Mouse (Mus musculus) midbrain, embryonic 14.5 days (tissue): ENCODE data around the gene St13. TPM values are rescaled to one million over a fixed set of nuclear protein-coding genes. Genes with fewer than 3 reads are reported as not detected.

Experiments
- ATAC-seq: fragments of 200-750 bp; cut with Nextera tagmentation; 2 replicates; pipeline ENCODE4 v1.8.0; 2017; ENCODE audit warnings: moderate number of reproducible peaks, moderate library complexity; ENCODE audit not compliant: low FRiP score, low TSS enrichment
- DNase-seq: peaks from one replicate; pipeline ENCODE4 v3.0.0-alpha.2; 2015
- H3K27ac ChIP-seq: fragments of 300-500 bp; sonication (generic); replicated peaks from 2 replicates; pipeline ENCODE4 v1.5.1; 2014; ENCODE audit warnings: mild to moderate bottlenecking, low read depth, low read length, moderate library complexity
- H3K27me3 ChIP-seq: fragments of 300-500 bp; sonication (generic); 2 replicates; pipeline ENCODE4 v1.6.1; 2014; ENCODE audit warnings: low read length, control low read depth, mixed read lengths; ENCODE audit not compliant: control insufficient read depth, insufficient read depth
- H3K36me3 ChIP-seq: fragments of 300-500 bp; sonication (generic); 2 replicates; pipeline ENCODE4 v1.6.1; 2014; ENCODE audit warnings: low read length, control low read depth; ENCODE audit not compliant: control insufficient read depth, insufficient read depth
- H3K4me1 ChIP-seq: fragments of 300-500 bp; sonication (generic); 2 replicates; pipeline ENCODE4 v1.6.1; 2014; ENCODE audit warnings: mild to moderate bottlenecking, antibody characterized with exemption, low read length, control low read depth; ENCODE audit not compliant: control insufficient read depth, insufficient read depth
- H3K4me2 ChIP-seq: fragments of 300-500 bp; sonication (generic); 2 replicates; pipeline ENCODE4 v1.6.1; 2014; ENCODE audit warnings: mild to moderate bottlenecking, low read length, moderate library complexity
- H3K4me3 ChIP-seq: fragments of 300-500 bp; sonication (generic); replicated peaks from 2 replicates; pipeline ENCODE4 v1.5.1; 2014; ENCODE audit warnings: low read depth, low read length
- H3K9ac ChIP-seq: fragments of 300-500 bp; sonication (generic); replicated peaks from 2 replicates; pipeline ENCODE4 v1.6.1; 2014; ENCODE audit warnings: mild to moderate bottlenecking, low read length, moderate library complexity
- H3K9me3 ChIP-seq: fragments of 300-500 bp; sonication (generic); 2 replicates; pipeline ENCODE4 v1.6.1; 2016; ENCODE audit warnings: low read length, control low read depth, mixed read lengths; ENCODE audit not compliant: control insufficient read depth
- WGBS: fragments of 180-500 bp; shearing (Covaris S2); extraction: QIAGEN DNeasy Blood & Tissue Kit; methylation state at CpG from one replicate; pipeline ENCODE4 v1.1.7; 2014; 5-methylcytosine and 5-hydroxymethylcytosine counted together
- polyA plus RNA-seq: library from polyadenylated mRNA; unstranded; fragments of >200 nt; fragmentation: Nextera tagmentation; extraction: Ambion mirVana; gene quantifications from 2 replicates; pipeline ENCODE4 v1.2.1, GENCODE M21; 2014

The St13 gene
- polyA plus RNA-seq, 1 experiment from 2014 or later, result 179 TPM

DNA sequence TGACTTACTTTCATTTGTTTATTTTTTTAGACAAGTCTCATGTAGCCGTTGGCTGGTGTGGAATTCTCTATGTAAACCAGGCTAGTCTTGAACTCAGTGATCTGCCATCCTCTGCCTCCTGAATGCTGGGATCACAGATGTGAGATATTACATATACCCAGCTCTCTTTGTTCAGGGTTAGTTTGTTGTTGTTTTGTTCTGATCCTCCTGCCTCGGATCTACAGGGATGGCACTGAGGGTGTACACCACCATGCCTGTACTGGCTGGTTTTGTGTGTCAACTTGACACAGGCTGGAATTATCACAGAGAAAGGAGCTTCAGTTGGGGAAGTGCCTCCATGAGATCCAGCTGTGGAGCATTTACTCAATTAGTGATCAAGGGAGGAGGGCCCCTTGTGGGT is 51.5 kb downstream of the St13 start:
- WGBS, result 77% methylated on average over 2 of the region's 2 CpGs

DNA sequence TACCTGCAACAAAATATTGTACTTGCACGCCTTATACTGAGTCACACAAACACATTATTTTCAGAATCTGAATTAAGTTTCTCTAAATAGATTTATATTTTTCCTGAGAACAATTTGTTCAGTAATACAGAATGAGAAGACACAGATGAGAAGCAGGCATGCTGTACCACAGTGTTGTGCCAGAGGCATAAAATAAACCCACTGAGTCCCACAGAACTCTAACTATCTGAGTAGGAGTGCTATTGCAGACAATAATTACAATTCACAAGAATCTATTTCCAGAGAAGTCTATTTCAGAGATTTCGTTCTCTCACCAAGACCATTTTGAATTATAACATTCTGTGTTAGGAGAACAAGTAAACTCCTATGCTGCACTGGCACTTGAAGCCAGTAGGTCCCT is 52.4 kb downstream of the St13 start:
- Histone ChIP-seq H3K36me3 (peaks cover 10% of the 10 kb centered on the region; the same call in 1 of the 2 replicates), H3K4me3 (no peak overlapping the region), H3K4me2 (no peak overlapping the region), H3K9me3 (no peaks in the 10 kb centered on the region), H3K27me3 (no peaks in the 10 kb centered on the region), H3K27ac (no peak overlapping the region), H3K9ac (no peak overlapping the region), H3K4me1 (0 out of 2 replicates have a peak, but pooled peaks cover 2% of the 10 kb centered on the region)
- no peak for ATAC-seq
- DNase-seq, result no peak
- 95% methylated on average over 2 of the region's 2 CpGs for WGBS

More for the DNA sequence above, 51.5 kb downstream of the St13 start:
- H3K9ac ChIP-seq, result no peak overlapping the region
- ATAC-seq, result no peak
- H3K4me1 ChIP-seq, result 0 out of 2 replicates have a peak, but pooled peaks cover 2% of the 10 kb centered on the region
- H3K27me3 ChIP-seq, result no peaks in the 10 kb centered on the region
- no peak overlapping the region for H3K4me3 ChIP-seq
- H3K27ac ChIP-seq, result no peak overlapping the region
- no peaks in the 10 kb centered on the region for H3K9me3 ChIP-seq
- H3K4me2 ChIP-seq, result no peak overlapping the region
- H3K36me3 ChIP-seq, result 0 out of 2 replicates have a peak, but pooled peaks cover 1% of the 10 kb centered on the region
- DNase-seq, result no peak

DNA sequence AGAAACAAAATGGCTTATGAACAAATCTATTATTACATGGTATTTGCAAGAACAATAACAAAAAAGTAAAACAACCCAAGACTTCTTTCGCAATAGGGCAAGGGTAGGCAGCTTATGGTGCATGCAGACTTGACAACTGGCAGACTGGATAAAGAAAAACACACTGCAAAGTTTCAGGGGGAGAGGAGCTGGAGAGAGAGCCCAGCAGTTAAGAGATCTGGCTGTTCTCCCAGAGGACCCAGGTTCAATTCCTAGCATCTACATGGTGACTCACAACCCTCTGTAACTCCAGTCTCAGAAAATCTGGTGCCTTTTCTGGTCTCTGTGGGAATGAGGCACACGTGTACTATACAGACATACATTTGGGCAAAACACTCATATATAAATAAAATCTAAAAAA is 58.5 kb downstream of the St13 start:
- DNase-seq (no peak), ATAC-seq (no peak)
- WGBS, result 99% methylated on average over 2 of the region's 2 CpGs
- no peaks in the 10 kb centered on the region for H3K9me3 ChIP-seq
- no peak overlapping the region for H3K4me2 ChIP-seq
- peaks cover 50% of the 10 kb centered on the region for H3K36me3 ChIP-seq
- no peaks in the 10 kb centered on the region for H3K27me3 ChIP-seq
- H3K27ac ChIP-seq, result no peak overlapping the region
- H3K9ac ChIP-seq, result no peak overlapping the region
- H3K4me1 ChIP-seq, result no peaks in the 10 kb centered on the region
- no peak overlapping the region for H3K4me3 ChIP-seq

DNA sequence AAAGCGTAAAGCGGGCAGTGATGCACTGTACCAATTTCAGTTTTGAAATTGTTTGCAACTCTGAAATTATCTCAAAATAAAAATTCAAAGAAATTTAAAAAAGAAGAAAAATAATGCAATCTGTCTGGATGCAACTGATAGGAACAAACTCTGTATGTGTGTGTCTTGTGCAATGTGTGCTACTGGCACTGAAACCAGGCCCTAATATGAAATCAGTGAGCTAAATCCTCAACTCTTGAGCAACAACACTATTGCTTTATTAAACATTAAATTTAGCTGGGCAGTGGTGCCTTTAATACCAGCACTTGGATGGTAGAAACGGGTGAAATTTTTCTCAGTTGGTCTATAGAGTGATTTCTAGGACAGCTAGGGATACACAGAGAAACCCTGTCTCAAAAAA is 60.7 kb downstream of the St13 start:
- DNase-seq (no peak), ATAC-seq (no peak)
- WGBS, result over 99% methylated on average over 3 of the region's 3 CpGs
- Histone ChIP-seq H3K27ac (no peak overlapping the region), H3K4me2 (no peak overlapping the region), H3K4me1 (no peaks in the 10 kb centered on the region), H3K27me3 (no peaks in the 10 kb centered on the region), H3K4me3 (no peak overlapping the region), H3K36me3 (peaks cover 65% of the 10 kb centered on the region), H3K9ac (no peak overlapping the region), H3K9me3 (no peaks in the 10 kb centered on the region)

DNA sequence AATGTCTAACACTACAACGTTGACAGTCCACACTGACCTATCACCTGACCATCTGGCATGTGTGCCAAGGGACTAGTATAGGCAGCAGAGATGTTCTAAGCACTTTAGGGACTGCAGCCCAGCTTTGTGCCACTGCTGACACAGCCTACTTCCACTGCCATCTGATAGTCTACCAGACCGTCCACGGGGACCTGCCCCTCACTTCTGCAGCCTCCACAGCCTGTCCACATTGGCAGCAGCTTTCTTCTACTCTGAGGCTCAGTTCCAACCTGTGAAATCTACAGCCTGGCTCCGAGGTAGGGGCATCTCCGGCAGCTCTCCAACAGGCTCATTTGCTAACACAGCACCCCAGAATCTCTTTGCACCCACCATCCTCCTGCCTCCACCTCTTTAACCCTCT is 63.4 kb downstream of the St13 start:
- Histone ChIP-seq H3K36me3 (peaks cover 70% of the 10 kb centered on the region), H3K27me3 (no peaks in the 10 kb centered on the region), H3K9me3 (no peaks in the 10 kb centered on the region), H3K4me3 (no peak overlapping the region), H3K9ac (no peak overlapping the region), H3K4me1 (no peaks in the 10 kb centered on the region), H3K27ac (no peak overlapping the region), H3K4me2 (no peak overlapping the region)
- DNase-seq, result no peak
- ATAC-seq, result no peak
- 93% methylated on average over 5 of the region's 5 CpGs for WGBS

DNA sequence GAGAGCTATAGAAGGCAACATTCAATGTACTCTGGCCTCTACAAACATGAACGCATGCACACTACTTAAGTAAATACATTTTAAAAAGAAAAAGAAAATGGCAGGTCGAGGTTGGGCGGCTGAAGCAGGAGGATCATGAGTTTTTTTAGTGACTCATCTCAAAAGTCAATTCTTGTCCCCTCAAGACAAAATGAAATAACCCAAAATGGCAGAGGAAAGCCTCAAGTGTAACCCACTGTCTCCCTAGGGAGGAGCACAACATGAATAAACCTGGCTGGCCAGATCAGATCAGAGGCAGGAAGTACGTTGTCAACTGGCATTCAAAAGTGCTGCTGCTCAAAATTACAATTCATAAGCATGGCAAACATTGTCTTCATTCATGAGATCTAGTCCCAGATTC is 67.4 kb downstream of the St13 start:
- peaks cover 61% of the 10 kb centered on the region for H3K36me3 ChIP-seq

DNA sequence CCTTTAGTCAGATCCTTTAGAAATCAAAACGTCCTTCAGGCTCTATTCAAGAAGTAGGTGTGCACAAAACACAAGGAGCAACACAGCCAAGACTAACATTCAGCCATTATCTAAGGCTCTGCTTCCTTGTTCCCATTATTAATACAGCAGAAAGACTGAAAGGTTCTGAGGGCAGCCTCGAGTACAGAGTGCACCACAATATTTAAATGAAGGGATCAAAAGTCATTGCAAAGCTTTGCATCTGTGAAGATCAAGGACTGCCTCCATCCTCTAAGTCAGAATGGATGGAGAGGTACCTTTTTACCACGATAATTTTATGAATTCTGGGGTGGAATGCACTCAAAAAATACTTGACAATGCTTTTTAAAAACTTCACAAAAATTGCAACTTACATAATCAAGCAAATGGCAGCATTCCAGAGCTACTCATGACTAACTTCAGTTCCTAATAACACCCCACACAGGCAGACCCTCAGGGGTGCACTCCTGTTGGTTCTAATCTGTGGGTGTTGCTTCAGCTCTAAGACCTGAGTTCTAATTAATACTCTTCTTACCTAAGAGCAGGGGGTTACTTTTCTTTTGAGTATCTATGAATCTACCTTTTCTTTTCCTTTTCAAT is 69.0 kb downstream of the St13 start:
- H3K27ac ChIP-seq, result no peak overlapping the region
- no peaks in the 10 kb centered on the region for H3K27me3 ChIP-seq
- WGBS, result 66% methylated on average over 3 of the region's 3 CpGs
- H3K36me3 ChIP-seq, result peaks cover 62% of the 10 kb centered on the region
- no peak overlapping the region for H3K4me3 ChIP-seq
- DNase-seq (no peak), ATAC-seq (no peak)
- H3K4me1 ChIP-seq, result no peaks in the 10 kb centered on the region
- no peaks in the 10 kb centered on the region for H3K9me3 ChIP-seq
- no peak overlapping the region for H3K4me2 ChIP-seq
- no peak overlapping the region for H3K9ac ChIP-seq

More for the DNA sequence above, 67.4 kb downstream of the St13 start:
- no peak overlapping the region for H3K27ac ChIP-seq
- H3K4me1 ChIP-seq, result no peaks in the 10 kb centered on the region
- H3K9me3 ChIP-seq, result no peaks in the 10 kb centered on the region
- 89% methylated on average over 4 of the region's 4 CpGs for WGBS
- no peak overlapping the region for H3K9ac ChIP-seq
- H3K4me2 ChIP-seq, result no peak overlapping the region
- H3K4me3 ChIP-seq, result no peak overlapping the region
- no peaks in the 10 kb centered on the region for H3K27me3 ChIP-seq
- DNase-seq (no peak), ATAC-seq (no peak)

DNA sequence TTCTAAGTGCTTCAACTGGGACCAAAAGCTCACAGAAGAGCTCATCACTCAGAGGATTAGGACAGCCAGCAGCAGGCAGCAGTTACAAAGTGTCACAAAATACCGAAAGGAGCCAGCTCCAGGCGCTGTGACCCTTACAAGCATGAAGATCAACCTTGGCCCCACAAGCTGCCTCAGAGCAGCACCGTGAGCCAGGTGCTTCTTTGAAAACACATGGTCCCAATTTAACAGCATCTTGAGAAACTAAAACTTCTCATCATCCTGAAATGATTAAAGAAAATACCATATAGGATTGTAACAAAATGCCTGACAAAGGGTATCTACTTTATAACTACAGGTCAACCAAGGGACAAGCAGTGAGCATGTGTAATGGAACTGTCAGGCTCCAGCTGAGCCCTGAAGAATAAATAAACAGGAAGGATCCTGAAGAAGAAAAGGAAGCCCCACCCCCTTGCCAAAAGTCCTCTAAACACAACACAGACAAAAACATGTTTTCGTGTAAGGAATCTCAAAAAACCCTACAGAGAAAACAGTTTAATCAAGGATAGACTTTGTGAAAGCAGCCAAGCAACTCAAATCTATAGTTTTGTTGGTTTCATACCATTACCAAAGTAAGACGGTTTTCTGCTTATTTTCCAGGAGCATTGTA is 70.0 kb downstream of the St13 start:
- Histone ChIP-seq H3K36me3 (peaks cover 62% of the 10 kb centered on the region), H3K27ac (no peak overlapping the region)
- ATAC-seq, result no peak

DNA sequence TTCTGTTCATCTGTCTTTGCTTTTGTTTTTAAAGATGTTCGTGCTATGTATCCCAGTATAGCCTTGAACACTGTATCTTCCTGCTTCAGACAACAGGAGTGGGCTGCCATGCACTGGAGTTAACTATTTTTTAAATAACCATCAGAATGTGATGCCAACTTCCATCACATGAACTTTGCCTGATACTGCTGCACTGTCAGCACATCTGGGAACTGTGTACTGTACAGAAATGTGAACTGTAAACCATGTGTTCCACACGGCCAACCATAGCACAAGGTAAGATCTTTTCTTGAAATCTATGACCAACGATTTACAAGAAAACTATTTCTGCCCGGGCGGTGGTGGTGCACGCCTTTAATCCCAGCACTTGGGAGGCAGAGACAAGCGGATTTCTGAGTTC is 72.4 kb downstream of the St13 start:
- WGBS, result 97% methylated on average over 7 of the region's 7 CpGs

More for the DNA sequence above, 70.0 kb downstream of the St13 start:
- Histone ChIP-seq H3K9ac (no peak overlapping the region), H3K27me3 (no peaks in the 10 kb centered on the region), H3K4me2 (no peak overlapping the region), H3K9me3 (no peaks in the 10 kb centered on the region), H3K4me3 (no peak overlapping the region), H3K4me1 (no peaks in the 10 kb centered on the region)
- DNase-seq, result no peak
- WGBS, result 75% methylated on average over 5 of the region's 5 CpGs

More for the DNA sequence above, 72.4 kb downstream of the St13 start:
- no peaks in the 10 kb centered on the region for H3K27me3 ChIP-seq
- peaks cover 52% of the 10 kb centered on the region for H3K36me3 ChIP-seq
- H3K9me3 ChIP-seq, result no peaks in the 10 kb centered on the region
- no peak for DNase-seq
- H3K4me2 ChIP-seq, result no peak overlapping the region
- no peak for ATAC-seq
- H3K9ac ChIP-seq, result no peak overlapping the region
- H3K27ac ChIP-seq, result no peak overlapping the region
- no peak overlapping the region for H3K4me3 ChIP-seq
- no peaks in the 10 kb centered on the region for H3K4me1 ChIP-seq
